Mouse (Mus musculus) mesoderm, embryonic 11.5 days (tissue): ENCODE measurements around the gene Eppin.
"Not testable (repeated sequence)": the region's sequence is repeated elsewhere in the genome, so short reads cannot be mapped to it uniquely, and the experiment has no call there.

ENCODE experiments used
- DNase-seq: peaks from one replicate; pipeline ENCODE4 v3.0.0-alpha.2; 2012; ENCODE audit warnings: low read depth, low spot score

Gene Eppin

GRCm38 (mm10) chr2:164593494-164593893 is at the start of gene Eppin:
Gene Eppin (minus strand): TSS chr2:164593594.
- DNase-seq = no peak

GRCm38 (mm10) chr2:164641881-164642673 is 48.7 kb upstream of the Eppin start:
- DNase-seq = no peak

GRCm38 (mm10) chr2:164641129-164641528 is 47.7 kb upstream of the Eppin start:
- DNase-seq = no peak

- no peak for DNase-seq
These were observed 45.3 kb upstream of the Eppin start, which contains the start of gene Wfdc16 for GRCm38 (mm10) chr2:164638696-164639095. Gene Wfdc16 (minus strand): TSS chr2:164638796.

GRCm38 (mm10) chr2:164635266-164635665 is 41.9 kb upstream of the Eppin start:
- peak; percentile 4 for DNase-seq

- no peak for DNase-seq
These were observed 28.4 kb upstream of the Eppin start for GRCm38 (mm10) chr2:164621775-164622174.

- DNase-seq = no peak
These were observed 25.7 kb upstream of the Eppin start for GRCm38 (mm10) chr2:164619050-164619449.

- no peak for DNase-seq
These were observed 22.0 kb upstream of the Eppin start for GRCm38 (mm10) chr2:164615386-164615785.

- DNase-seq = not testable (repeated sequence)
These were observed 20.1 kb upstream of the Eppin start, which contains the start of the genes Wfdc6b and Wfdc8 for GRCm38 (mm10) chr2:164613471-164613870. Gene Wfdc6b (plus strand): TSS chr2:164613522. Gene Wfdc8 (minus strand): TSS chr2:164613626.

- DNase-seq = no peak
These were observed 15.4 kb upstream of the Eppin start for GRCm38 (mm10) chr2:164608781-164609180.

GRCm38 (mm10) chr2:164604411-164604810 is 11.0 kb upstream of the Eppin start:
- no peak for DNase-seq

GRCm38 (mm10) chr2:164603482-164603881 is 10.1 kb upstream of the Eppin start:
- no peak for DNase-seq

- DNase-seq = no peak
These were observed 6.8 kb upstream of the Eppin start for GRCm38 (mm10) chr2:164600179-164600578.

GRCm38 (mm10) chr2:164592014-164592413 is 1.4 kb downstream of the Eppin start:
- peak; percentile 75 for DNase-seq

- not testable (repeated sequence) for DNase-seq
These were observed 8.2 kb downstream of the Eppin start, which contains the start of gene Wfdc6a for GRCm38 (mm10) chr2:164585025-164585725. Gene Wfdc6a (minus strand): TSS chr2:164585447.

GRCm38 (mm10) chr2:164573359-164573758 is 20.0 kb downstream of the Eppin start, which contains the start of gene Spint3:
Gene Spint3 (minus strand): TSS chr2:164573459.
- not testable (repeated sequence) for DNase-seq

- DNase-seq = no peak
These were observed 25.9 kb downstream of the Eppin start for GRCm38 (mm10) chr2:164567460-164567859.

- no peak for DNase-seq
These were observed 26.4 kb downstream of the Eppin start for GRCm38 (mm10) chr2:164566997-164567396.

- DNase-seq = peak; percentile 9
These were observed 29.0 kb downstream of the Eppin start for GRCm38 (mm10) chr2:164564346-164564745.

- DNase-seq = peak; percentile 63
These were observed 29.9 kb downstream of the Eppin start for GRCm38 (mm10) chr2:164563339-164564038.

GRCm38 (mm10) chr2:164562391-164563188 is 30.8 kb downstream of the Eppin start, which contains the start of gene Wfdc2:
Gene Wfdc2 (plus strand): TSS chr2:164562413.
- peak; percentile 12 for DNase-seq
